Mouse (Mus musculus) layer of hippocampus, postnatal 14 days (tissue): ENCODE measurements at regions not wholly inside any gene's neighbourhood (a gene's known extent, or its start where the extent isn't known, plus 50 kb on each side); places are given as distances from the start of the nearest gene placed in this dataset.
"Not testable (repeated sequence)": the region's sequence is repeated elsewhere in the genome, so short reads cannot be mapped to it uniquely, and the experiment has no call there.

Source experiments
- DNase-seq, 2 experiments: peaks; one replicate each; pipeline ENCODE4 v3.0.0; 2021 to 2022; ENCODE audit warnings: low spot score in 2 of 2, mixed read lengths in 1 of 2

- no peak for DNase-seq
Measured at GRCm38 (mm10) chr10:117502135-117502534, 122.3 kb upstream of the Cpsf6 start.

GRCm38 (mm10) chr10:117501426-117501825, 121.6 kb upstream of the Cpsf6 start:
- DNase-seq = no peak

- DNase-seq = no peak
Measured at GRCm38 (mm10) chr10:117500457-117501108, 120.8 kb upstream of the Cpsf6 start.

- no peak for DNase-seq
Measured at GRCm38 (mm10) chr10:117499864-117500453, 120.1 kb upstream of the Cpsf6 start.

- no peak for DNase-seq
Measured at GRCm38 (mm10) chr10:117499177-117499863, 119.5 kb upstream of the Cpsf6 start.

GRCm38 (mm10) chr10:117498497-117498896, 118.7 kb upstream of the Cpsf6 start:
- no peak for DNase-seq

GRCm38 (mm10) chr10:117497565-117498256, 117.9 kb upstream of the Cpsf6 start:
- DNase-seq = no peak

GRCm38 (mm10) chr10:117497082-117497481, 117.3 kb upstream of the Cpsf6 start:
- DNase-seq = not testable (repeated sequence)

- DNase-seq = no peak
Measured at GRCm38 (mm10) chr10:117496064-117497011, 116.5 kb upstream of the Cpsf6 start.

GRCm38 (mm10) chr10:117494171-117494701, 114.4 kb upstream of the Cpsf6 start:
- no peak for DNase-seq

- DNase-seq = no peak
Measured at GRCm38 (mm10) chr10:117493824-117494121, 114.0 kb upstream of the Cpsf6 start.

- no peak for DNase-seq
Measured at GRCm38 (mm10) chr10:117493091-117493823, 113.4 kb upstream of the Cpsf6 start.

GRCm38 (mm10) chr10:117492391-117492990, 112.7 kb upstream of the Cpsf6 start:
- no peak for DNase-seq

GRCm38 (mm10) chr10:117491711-117492110, 111.9 kb upstream of the Cpsf6 start:
- DNase-seq = no peak

GRCm38 (mm10) chr10:117490851-117491595, 111.2 kb upstream of the Cpsf6 start:
- DNase-seq = no peak

GRCm38 (mm10) chr10:117483091-117483600, 103.3 kb upstream of the Cpsf6 start:
- no peak for DNase-seq

GRCm38 (mm10) chr10:117482361-117482760, 102.5 kb upstream of the Cpsf6 start:
- DNase-seq = no peak

- DNase-seq = no peak
Measured at GRCm38 (mm10) chr10:117481341-117481990, 101.7 kb upstream of the Cpsf6 start.
